Mouse (Mus musculus) liver, adult 2 months (tissue): ENCODE results near the gene Plvap.

Source experiments
- CTCF ChIP-seq: fragments of 200-500 bp; IDR thresholded peaks from 2 replicates; pipeline ENCODE4 v1.5.1; 2011; ENCODE audit warnings: low read depth, low read length, control low read depth
- POLR2A ChIP-seq: fragments of 200-500 bp; IDR thresholded peaks from 2 replicates; pipeline ENCODE4 v1.6.1; 2011; ENCODE audit warnings: low read length, control low read depth; ENCODE audit not compliant: insufficient read depth; ENCODE audit errors: extremely low read depth

- no peak for TF ChIP-seq CTCF
- no peak for TF ChIP-seq POLR2A
Observed at GRCm38 (mm10) chr8:71451337-71451736, 60.2 kb downstream of the Plvap start.
